Mouse (Mus musculus) liver, adult 2 months (tissue): ENCODE measurements around the gene Slc9a1. TPM values are rescaled to one million over a fixed set of nuclear protein-coding genes. Genes with fewer than 3 reads are reported as not detected.

Experiments
- DNase-seq: peaks from one replicate; pipeline ENCODE4 v3.0.0-alpha.2; 2011; ENCODE audit warnings: low read depth, low spot score; ENCODE audit errors: extremely low read depth
- H3K27ac ChIP-seq: fragments of 200-500 bp; replicated peaks from 2 replicates; pipeline ENCODE4 v1.5.1; 2012; ENCODE audit warnings: low read depth, mild to moderate bottlenecking, control low read depth, inconsistent platforms, low read length; ENCODE audit not compliant: insufficient read depth
- H3K27me3 ChIP-seq: fragments of 200-500 bp; 2 replicates; pipeline ENCODE4 v1.6.1; 2012; ENCODE audit warnings: mild to moderate bottlenecking, moderate library complexity, low read length, inconsistent platforms; ENCODE audit not compliant: control insufficient read depth, insufficient read depth
- H3K36me3 ChIP-seq: fragments of 200-500 bp; 2 replicates; pipeline ENCODE4 v1.6.1; 2012; ENCODE audit warnings: low read length, inconsistent platforms; ENCODE audit not compliant: control insufficient read depth, insufficient read depth
- H3K4me1 ChIP-seq: fragments of 200-500 bp; 2 replicates; pipeline ENCODE4 v1.6.1; 2011; ENCODE audit warnings: low read length; ENCODE audit not compliant: control insufficient read depth, insufficient read depth
- H3K4me3 ChIP-seq: fragments of 200-500 bp; 2 replicates; pipeline ENCODE4 v1.5.1; 2011; ENCODE audit warnings: low read depth, mild to moderate bottlenecking, control low read depth, low read length, moderate library complexity; ENCODE audit not compliant: insufficient read depth
- H3K79me2 ChIP-seq: fragments of 200-500 bp; 2 replicates; pipeline ENCODE4 v1.6.1; 2012; ENCODE audit warnings: inconsistent platforms, mild to moderate bottlenecking, low read length, moderate library complexity; ENCODE audit not compliant: control insufficient read depth, insufficient read depth
- H3K9ac ChIP-seq: fragments of 200-500 bp; 2 replicates; pipeline ENCODE4 v1.6.1; 2012; ENCODE audit warnings: low read depth, mild to moderate bottlenecking, control low read depth, inconsistent platforms, low read length
- CTCF ChIP-seq: fragments of 200-500 bp; IDR thresholded peaks from 2 replicates; pipeline ENCODE4 v1.5.1; 2011; ENCODE audit warnings: low read depth, low read length, control low read depth
- POLR2A ChIP-seq: fragments of 200-500 bp; IDR thresholded peaks from 2 replicates; pipeline ENCODE4 v1.6.1; 2011; ENCODE audit warnings: low read length, control low read depth; ENCODE audit not compliant: insufficient read depth; ENCODE audit errors: extremely low read depth
- WGBS: fragments of 180-500 bp; shearing (Covaris S2); methylation state at CpG from one replicate; pipeline ENCODE4 v1.1.7; 2018; 5-methylcytosine and 5-hydroxymethylcytosine counted together
- polyA plus RNA-seq: library from polyadenylated mRNA; depleted of rRNA; stranded (reverse); fragments of >200 nt; gene quantifications from 2 replicates; pipeline ENCODE4 v1.2.3, GENCODE M21; 2012
- total RNA-seq: library from RNA; depleted of rRNA; stranded (reverse); fragments of >200 nt; gene quantifications from 2 replicates; pipeline ENCODE4 v1.2.3, GENCODE M21; 2014

The Slc9a1 gene
- total and polyA plus RNA-seq, 2 experiments = 1.5 to 9.2 TPM

- Histone ChIP-seq H3K4me1 (no peaks in the 10 kb centered on the region), H3K27me3 (no peaks in the 10 kb centered on the region), H3K4me3 (no peak overlapping the region), H3K79me2 (peaks cover 8% of the 10 kb centered on the region; the same call in 1 of the 2 replicates), H3K9ac (no peak overlapping the region), H3K36me3 (no peaks in the 10 kb centered on the region), H3K27ac (no peak overlapping the region)
- 86% methylated on average over 7 of the region's 7 CpGs for WGBS
- TF ChIP-seq POLR2A (no peak), CTCF (no peak)
- DNase-seq = no peak
Observed at GRCm38 (mm10) chr4:133400098-133400497, 30.6 kb downstream of the Slc9a1 start.

- Histone ChIP-seq H3K27ac (no peak overlapping the region), H3K27me3 (no peaks in the 10 kb centered on the region), H3K4me1 (no peaks in the 10 kb centered on the region), H3K79me2 (peaks cover 6% of the 10 kb centered on the region; the same call in 1 of the 2 replicates), H3K4me3 (no peak overlapping the region), H3K9ac (peak overlapping the region; percentile 49; the same call in 1 of the 2 replicates), H3K36me3 (no peaks in the 10 kb centered on the region)
- 83% methylated on average over 13 of the region's 13 CpGs for WGBS
- no peak for DNase-seq
- no peak for TF ChIP-seq POLR2A
- TF ChIP-seq CTCF = no peak
Observed at GRCm38 (mm10) chr4:133402011-133402410, 32.5 kb downstream of the Slc9a1 start.

- Histone ChIP-seq H3K79me2 (no peaks in the 10 kb centered on the region), H3K9ac (no peak overlapping the region), H3K36me3 (no peaks in the 10 kb centered on the region), H3K4me1 (no peaks in the 10 kb centered on the region), H3K27me3 (no peaks in the 10 kb centered on the region), H3K27ac (no peak overlapping the region), H3K4me3 (no peak overlapping the region)
- no peak for DNase-seq
- 95% methylated on average over 9 of the region's 9 CpGs for WGBS
- TF ChIP-seq POLR2A = no peak
- TF ChIP-seq CTCF = no peak
Observed at GRCm38 (mm10) chr4:133403611-133404228, 34.2 kb downstream of the Slc9a1 start.

- no peak for TF ChIP-seq CTCF
- TF ChIP-seq POLR2A = no peak
- 80% methylated on average over 5 of the region's 5 CpGs for WGBS
- Histone ChIP-seq H3K9ac (no peak overlapping the region), H3K27me3 (no peaks in the 10 kb centered on the region), H3K4me3 (no peak overlapping the region), H3K36me3 (no peaks in the 10 kb centered on the region), H3K4me1 (no peaks in the 10 kb centered on the region), H3K27ac (no peak overlapping the region), H3K79me2 (no peaks in the 10 kb centered on the region)
- DNase-seq = no peak
Observed at GRCm38 (mm10) chr4:133404256-133404655, 34.8 kb downstream of the Slc9a1 start.

- Histone ChIP-seq H3K27me3 (no peaks in the 10 kb centered on the region), H3K9ac (no peak overlapping the region), H3K4me1 (no peaks in the 10 kb centered on the region), H3K79me2 (no peaks in the 10 kb centered on the region), H3K4me3 (no peak overlapping the region), H3K36me3 (no peaks in the 10 kb centered on the region), H3K27ac (no peak overlapping the region)
- DNase-seq = no peak
- TF ChIP-seq POLR2A (no peak), CTCF (no peak)
- 86% methylated on average over 8 of the region's 8 CpGs for WGBS
Observed at GRCm38 (mm10) chr4:133406313-133407056, 37.0 kb downstream of the Slc9a1 start.

GRCm38 (mm10) chr4:133407114-133407787, 37.7 kb downstream of the Slc9a1 start:
- no peak overlapping the region for H3K4me3 ChIP-seq
- no peaks in the 10 kb centered on the region for H3K36me3 ChIP-seq
- no peaks in the 10 kb centered on the region for H3K27me3 ChIP-seq
- no peaks in the 10 kb centered on the region for H3K4me1 ChIP-seq
- TF ChIP-seq CTCF (no peak), POLR2A (no peak)
- no peak for DNase-seq
- H3K27ac ChIP-seq = no peak overlapping the region
- H3K79me2 ChIP-seq = no peaks in the 10 kb centered on the region
- no peak overlapping the region for H3K9ac ChIP-seq
- WGBS = 70% methylated on average over 6 of the region's 6 CpGs
